Mouse (Mus musculus) mouse embryonic stem cell (cell line): Measurements from ENCODE around the gene Shld2.

Source experiments
- in situ Hi-C, 2 experiments: fragments of 300-500 bp; cut with MboI; formaldehyde crosslinking; loops; 1 replicate in 1 of 2; 3 replicates in 1 of 2; pipeline ENCODE4 v1.14.3; 2019 to 2020; ENCODE audit warnings: low sequenced_read_pairs in 2 of 2, low pct_unique_long_range_greater_than_20kb in 1 of 2, mixed read lengths in 1 of 2; ENCODE audit not compliant: unreplicated experiment in 1 of 2

Gene Shld2

GRCm38 (mm10) chr14:34310234-34310965, at the start of gene Shld2, which contains the start of gene Glud1:
TSS of gene Shld2 (minus strand) at chr14:34310493.
TSS of gene Glud1 (plus strand) at chr14:34310727.
- in situ Hi-C loops: no loop called here

- in situ Hi-C loops: loop anchor here in 1 of 2 experiments (10.0 kb wide), 1 partner anchor 105 kb away; no protein-coding TSS in a partner anchor
These were observed 49.5 kb upstream of the Shld2 start for GRCm38 (mm10) chr14:34359676-34360244.

- in situ Hi-C loops: no loop called here
These were observed 47.6 kb upstream of the Shld2 start for GRCm38 (mm10) chr14:34357671-34358455.

- in situ Hi-C loops: no loop called here
These were observed 45.0 kb upstream of the Shld2 start, which contains the start of gene Fam25c for GRCm38 (mm10) chr14:34355301-34355700. TSS of gene Fam25c (minus strand) at chr14:34355433.

- in situ Hi-C loops: no loop called here
These were observed 44.2 kb upstream of the Shld2 start for GRCm38 (mm10) chr14:34354456-34354855.

GRCm38 (mm10) chr14:34353326-34353725, 43.0 kb upstream of the Shld2 start:
- in situ Hi-C loops: no loop called here

- in situ Hi-C loops: no loop called here
These were observed 42.2 kb upstream of the Shld2 start for GRCm38 (mm10) chr14:34352523-34352922.

- in situ Hi-C loops: no loop called here
These were observed 41.4 kb upstream of the Shld2 start for GRCm38 (mm10) chr14:34351660-34352059.

GRCm38 (mm10) chr14:34349007-34349406, 38.7 kb upstream of the Shld2 start:
- in situ Hi-C loops: loop anchor here in 1 of 2 experiments (25.0 kb wide), 1 partner anchor 388 kb away; no protein-coding TSS in a partner anchor

- in situ Hi-C loops: loop anchor here in 1 of 2 experiments (25.0 kb wide), 1 partner anchor 389 kb away; no protein-coding TSS in a partner anchor
These were observed 38.0 kb upstream of the Shld2 start for GRCm38 (mm10) chr14:34348301-34348700.

GRCm38 (mm10) chr14:34347084-34347483, 36.8 kb upstream of the Shld2 start:
- in situ Hi-C loops: loop anchor here in 1 of 2 experiments (25.0 kb wide), 1 partner anchor 390 kb away; no protein-coding TSS in a partner anchor

GRCm38 (mm10) chr14:34345771-34346566, 35.7 kb upstream of the Shld2 start:
- in situ Hi-C loops: loop anchor here in 1 of 2 experiments (25.0 kb wide), 1 partner anchor 391 kb away; no protein-coding TSS in a partner anchor

GRCm38 (mm10) chr14:34344361-34344760, 34.1 kb upstream of the Shld2 start:
- in situ Hi-C loops: loop anchor here in 1 of 2 experiments (25.0 kb wide), 1 partner anchor 393 kb away; no protein-coding TSS in a partner anchor

GRCm38 (mm10) chr14:34343078-34343477, 32.8 kb upstream of the Shld2 start:
- in situ Hi-C loops: loop anchor here in 1 of 2 experiments (25.0 kb wide), 1 partner anchor 394 kb away; no protein-coding TSS in a partner anchor

GRCm38 (mm10) chr14:34341993-34342392, 31.7 kb upstream of the Shld2 start:
- in situ Hi-C loops: loop anchor here in 1 of 2 experiments (25.0 kb wide), 1 partner anchor 395 kb away; no protein-coding TSS in a partner anchor

- in situ Hi-C loops: loop anchor here in 1 of 2 experiments (25.0 kb wide), 1 partner anchor 398 kb away; no protein-coding TSS in a partner anchor
These were observed 29.2 kb upstream of the Shld2 start for GRCm38 (mm10) chr14:34339446-34339845.

- in situ Hi-C loops: loop anchor here in 1 of 2 experiments (25.0 kb wide), 1 partner anchor 405 kb away; no protein-coding TSS in a partner anchor
These were observed 22.2 kb upstream of the Shld2 start for GRCm38 (mm10) chr14:34332476-34332875.
